Mouse (Mus musculus) heart, postnatal 14 days (tissue): ENCODE measurements around the gene Zfp687. TPM values are rescaled to one million over a fixed set of nuclear protein-coding genes. Genes with fewer than 3 reads are reported as not detected.
"Not testable (repeated sequence)": the region's sequence is repeated elsewhere in the genome, so short reads cannot be mapped to it uniquely, and the experiment has no call there.

ENCODE experiments used
- DNase-seq, 2 experiments: peaks; one replicate each; pipeline ENCODE4 v3.0.0; 2021 to 2022
- intact Hi-C: fragments of 180-260 bp; cut with DNase I; formaldehyde crosslinking; loops from one replicate; pipeline ENCODE4 v1.15.1; 2025
- long read RNA-seq, 2 experiments: library from polyadenylated mRNA; stranded (forward); transcript quantifications; one replicate each; pipeline ENCODE4 v2.0.0; 2021
- total RNA-seq, 2 experiments: library from RNA; stranded (reverse); gene quantifications; 2 replicates each; pipeline ENCODE4 v1.2.3; 2021

Gene Zfp687
- 10 to 100 TPM; 15.4 to 16.8 TPM for total RNA-seq
- long read RNA-seq, experiment 1, partial matches to known transcripts, result 2 of 3 reads
- long read RNA-seq, experiment 1, other reads (novel, unspliced or antisense), result 1 of 3 reads
- long read RNA-seq, experiment 2, partial matches to known transcripts, result 3 of 6 reads
- long read RNA-seq, experiment 2, other reads (novel, unspliced or antisense), result 3 of 6 reads

DNA sequence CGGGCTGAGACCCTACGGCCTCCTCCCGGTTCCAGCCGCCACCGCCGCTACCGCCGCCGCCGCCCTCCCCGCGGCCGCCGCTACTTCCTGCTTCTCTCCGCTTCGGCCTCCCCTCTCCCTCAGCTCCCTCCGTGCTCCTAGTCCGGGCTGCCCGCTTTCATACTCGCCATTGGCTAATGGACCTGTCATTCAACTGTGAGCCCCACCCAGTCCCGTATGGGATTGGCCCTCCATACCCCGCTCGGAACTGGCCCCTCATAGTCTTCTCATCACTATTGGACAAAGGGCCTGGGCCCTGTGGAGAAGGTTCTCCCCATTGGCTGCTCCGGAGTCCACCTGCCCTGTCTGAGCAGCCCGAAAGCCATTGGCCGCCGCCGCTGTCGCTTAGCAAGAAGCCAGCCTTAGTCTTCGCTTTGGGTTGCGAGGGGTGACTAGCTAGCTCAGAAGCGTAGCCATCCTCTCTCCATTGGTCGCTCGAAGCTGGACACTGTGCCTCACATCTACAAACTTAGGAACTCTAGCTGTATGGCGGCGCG is at the start of gene Zfp687:
Gene Zfp687, minus strand, starts transcription at position 112 of the 536 bp plus-strand sequence.
- intact Hi-C loops, result no loop called here
- DNase-seq, result peak; percentile 98 to 99

- DNase-seq, result no peak
- intact Hi-C loops, result no loop called here
These were observed 48.5 kb upstream of the Zfp687 start for GRCm38 (mm10) chr3:95063741-95064140.

- intact Hi-C loops, result loop anchor here (5.0 kb wide), 1 partner anchor 44 kb away; no protein-coding TSS in a partner anchor
- peak; percentile 12 to 22 for DNase-seq
These were observed 42.8 kb upstream of the Zfp687 start for GRCm38 (mm10) chr3:95058078-95058477.

GRCm38 (mm10) chr3:95056275-95056674 is 41.0 kb upstream of the Zfp687 start:
- intact Hi-C loops, result loop anchor here (5.0 kb wide), 1 partner anchor 46 kb away; no protein-coding TSS in a partner anchor
- no peak for DNase-seq

DNA sequence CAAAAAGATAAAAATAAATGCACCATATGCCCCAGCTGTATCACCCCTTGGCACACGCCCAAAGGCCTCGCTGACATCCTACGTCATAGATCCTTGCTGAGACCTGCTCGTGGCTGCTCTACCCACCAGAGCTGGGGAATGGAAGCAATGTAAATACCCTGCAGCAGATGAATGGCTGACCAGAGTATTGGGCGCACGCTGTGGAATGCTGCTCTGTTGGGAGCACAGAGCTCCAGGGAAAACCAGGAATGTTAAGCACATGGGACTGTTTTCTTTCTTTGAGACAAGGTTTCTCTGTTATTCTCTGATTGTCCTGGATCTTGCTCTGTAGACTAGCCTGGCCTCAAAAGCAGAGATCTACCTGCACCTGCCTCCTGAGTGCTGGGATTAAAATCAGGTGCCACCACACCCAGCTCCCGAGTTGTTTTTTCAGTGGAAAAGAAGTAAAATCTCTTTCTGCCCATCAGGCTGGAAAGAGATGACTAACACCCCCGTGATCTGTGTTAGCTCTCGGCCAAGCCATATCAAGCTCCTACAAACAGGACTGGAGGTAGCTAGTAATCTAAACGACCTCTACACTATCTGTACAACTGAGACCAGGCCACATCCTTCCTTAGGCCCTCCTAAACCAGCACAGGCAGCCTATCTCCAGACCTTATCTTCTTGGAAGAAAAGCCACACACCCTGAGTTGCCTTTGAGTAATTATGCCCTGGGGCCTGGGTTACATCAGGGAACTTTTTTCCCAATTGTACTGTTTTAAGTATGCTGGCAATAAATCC is 39.4 kb upstream of the Zfp687 start:
- intact Hi-C loops, result loop anchor here (5.0 kb wide), 1 partner anchor 48 kb away; no protein-coding TSS in a partner anchor
- no peak for DNase-seq

- DNase-seq, result peak in 1 of 2 experiments; percentile 23
- intact Hi-C loops, result no loop called here
These were observed 38.5 kb upstream of the Zfp687 start for GRCm38 (mm10) chr3:95053701-95054100.

- DNase-seq, result peak in 1 of 2 experiments; percentile 45
- intact Hi-C loops, result no loop called here
These were observed 37.7 kb upstream of the Zfp687 start for GRCm38 (mm10) chr3:95052959-95053358.

GRCm38 (mm10) chr3:95047914-95048313 is 32.7 kb upstream of the Zfp687 start:
- intact Hi-C loops, result no loop called here
- DNase-seq, result no peak

DNA sequence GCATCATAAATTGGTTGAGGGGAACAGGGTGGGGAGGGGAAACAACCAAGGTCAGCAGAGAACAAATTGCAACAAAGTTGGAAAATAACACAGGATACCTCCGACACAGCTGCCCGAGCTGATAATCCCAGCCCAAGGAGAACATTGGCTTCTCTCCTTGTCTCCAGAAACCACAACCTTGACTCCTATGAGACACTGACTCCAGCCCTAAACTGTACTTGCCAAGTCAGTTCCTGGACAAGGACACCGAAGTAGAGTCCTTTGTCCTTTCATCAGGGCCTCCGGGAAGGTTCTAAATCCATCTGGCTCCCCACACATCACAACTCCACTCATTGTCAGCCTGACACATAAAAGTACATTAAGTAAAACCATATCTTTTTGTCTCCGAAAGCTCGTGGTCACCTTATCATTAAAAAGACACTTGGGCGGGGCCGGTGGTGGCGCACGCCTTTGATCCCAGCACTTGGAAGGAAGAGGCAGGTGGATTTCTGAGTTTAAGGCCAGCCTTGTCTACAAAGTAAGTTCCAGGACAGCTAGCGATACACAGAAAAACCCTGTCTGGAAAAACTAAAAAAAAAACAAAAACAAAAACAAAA is 31.3 kb upstream of the Zfp687 start:
- DNase-seq, result no peak
- intact Hi-C loops, result no loop called here

GRCm38 (mm10) chr3:95043251-95043650 is 28.0 kb upstream of the Zfp687 start:
- no peak for DNase-seq
- intact Hi-C loops, result no loop called here

DNA sequence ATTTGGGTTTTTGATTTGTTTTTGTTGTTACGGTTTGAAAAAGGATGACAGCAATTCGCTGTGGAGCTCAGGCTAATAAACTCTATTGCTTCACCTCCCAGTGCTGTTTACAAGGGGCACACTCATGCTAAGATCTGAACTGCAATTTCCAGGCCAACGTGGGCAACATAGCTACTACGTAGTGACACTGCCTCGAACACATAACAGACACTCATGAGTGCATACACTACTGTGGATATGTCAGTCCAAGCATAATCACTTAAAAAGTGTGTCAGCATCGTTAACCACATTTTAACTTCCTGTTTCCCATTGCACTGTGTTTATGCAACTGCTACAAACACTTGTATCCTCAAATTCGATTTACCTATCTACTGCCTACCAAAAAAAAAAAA is 27.6 kb upstream of the Zfp687 start:
- intact Hi-C loops, result no loop called here
- no peak for DNase-seq

- peak; percentile 95 to 98 for DNase-seq
- intact Hi-C loops, result no loop called here
These were observed 27.1 kb upstream of the Zfp687 start, which contains the start of gene Psmd4 for GRCm38 (mm10) chr3:95042166-95042837. Gene Psmd4, minus strand, starts transcription at chr3:95042614.

DNA sequence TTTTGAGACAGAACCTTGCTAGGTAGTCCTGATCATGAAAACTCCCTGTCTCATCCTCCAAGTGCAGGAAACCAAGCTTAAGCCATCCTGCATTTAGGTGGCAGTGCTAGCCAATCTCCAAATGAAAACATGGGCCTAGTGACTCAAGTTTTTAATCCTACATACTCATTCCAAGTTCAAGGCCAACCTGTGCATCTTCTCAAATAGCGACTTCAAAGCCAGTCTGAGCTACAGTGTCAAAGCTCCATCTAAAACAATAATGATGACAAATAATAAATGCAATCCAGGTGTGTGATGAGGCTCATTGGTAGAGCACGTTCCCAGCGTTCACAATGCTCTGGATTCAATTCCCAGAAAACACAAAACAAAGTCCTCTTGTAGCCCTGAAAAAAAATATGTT is 26.4 kb upstream of the Zfp687 start:
- DNase-seq, result no peak
- intact Hi-C loops, result no loop called here

DNA sequence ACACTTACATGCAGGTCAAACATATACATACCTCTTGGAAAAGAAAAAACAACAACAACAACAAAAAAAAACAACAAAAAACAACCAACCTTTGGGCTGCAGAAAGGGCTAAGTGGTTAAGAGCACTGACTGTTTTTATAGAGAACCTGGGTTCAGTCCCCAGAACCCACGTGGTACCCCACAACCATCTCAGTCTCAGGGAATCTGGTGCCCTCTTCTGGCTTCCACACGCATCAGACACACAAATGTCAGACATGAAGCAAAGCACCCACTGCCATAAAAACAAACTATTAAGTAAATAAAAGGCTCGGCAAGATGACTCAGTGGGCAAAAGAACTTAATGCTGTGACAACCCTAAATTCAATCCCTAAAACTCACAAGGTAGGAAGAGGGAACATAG is 14.7 kb upstream of the Zfp687 start:
- no peak for DNase-seq
- intact Hi-C loops, result no loop called here

- DNase-seq, intact Hi-C loops: not testable (repeated sequence)
These were observed 14.1 kb upstream of the Zfp687 start for GRCm38 (mm10) chr3:95029291-95029827.

GRCm38 (mm10) chr3:95028603-95029002 is 13.4 kb upstream of the Zfp687 start:
- intact Hi-C loops, result no loop called here
- DNase-seq, result no peak

GRCm38 (mm10) chr3:95027701-95028100 is 12.5 kb upstream of the Zfp687 start:
- no peak for DNase-seq
- intact Hi-C loops, result no loop called here

- intact Hi-C loops, result no loop called here
- no peak for DNase-seq
These were observed 11.9 kb upstream of the Zfp687 start for GRCm38 (mm10) chr3:95027057-95027645.

DNA sequence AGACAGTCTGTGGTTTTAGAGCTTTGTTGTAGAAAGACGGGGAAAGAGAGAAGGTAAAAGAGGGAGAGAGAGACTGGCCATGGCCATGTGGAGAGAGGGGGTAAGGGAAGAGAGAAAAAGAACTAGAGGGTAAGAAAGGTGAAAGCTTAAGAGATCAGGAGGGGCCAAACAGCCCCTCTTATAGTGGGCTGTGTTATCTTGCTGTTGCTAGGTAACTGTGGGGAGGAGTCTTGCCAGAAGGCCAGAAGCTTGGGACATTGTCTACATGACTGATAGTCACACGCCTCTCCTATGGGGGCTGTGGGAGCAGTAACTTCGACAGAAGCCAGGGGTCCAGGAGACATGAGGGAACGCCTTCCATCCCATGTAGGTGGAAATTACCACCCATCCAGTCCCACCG is 10.0 kb upstream of the Zfp687 start:
- intact Hi-C loops, result no loop called here

DNA sequence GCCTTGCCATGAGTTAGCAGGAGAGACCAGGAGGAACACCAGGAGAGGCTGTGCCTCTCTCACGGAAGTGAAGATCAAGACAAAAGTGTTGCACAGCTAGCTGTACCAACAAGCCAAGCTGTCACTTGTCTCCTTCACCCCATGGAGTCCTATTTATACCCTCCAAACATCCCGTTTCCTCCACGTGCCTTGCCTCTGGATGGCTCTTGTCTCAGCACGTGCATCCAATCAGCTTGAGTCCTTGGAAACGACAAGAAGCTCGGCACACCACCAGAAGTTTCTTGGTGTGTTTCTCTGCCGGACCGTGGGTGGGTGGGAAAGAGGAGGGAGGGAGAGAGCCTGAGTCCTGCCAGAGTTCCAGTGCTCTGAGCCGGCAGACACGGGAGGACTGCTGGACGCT is 9.3 kb upstream of the Zfp687 start:
- intact Hi-C loops, result no loop called here
- peak; percentile 51 to 74 for DNase-seq

More for the DNA sequence above, 10.0 kb upstream of the Zfp687 start:
- DNase-seq, result no peak
